Mouse (Mus musculus) liver, embryonic 12.5 days (tissue): ENCODE data around the gene Copg2. TPM values are rescaled to one million over a fixed set of nuclear protein-coding genes. Genes with fewer than 3 reads are reported as not detected.
A peak's percentile ranks its signal among the peaks of the same experiment; 100 is the strongest.

ENCODE experiments used
- ATAC-seq: fragments of 200-750 bp; cut with Nextera tagmentation; 2 replicates; pipeline ENCODE4 v1.8.0; 2017; ENCODE audit warnings: moderate number of reproducible peaks, mild to moderate bottlenecking, moderate library complexity
- H3K27ac ChIP-seq: fragments of 300-500 bp; sonication (generic); 2 replicates; pipeline ENCODE4 v1.5.1; 2016; ENCODE audit warnings: mild to moderate bottlenecking
- H3K27me3 ChIP-seq: fragments of 300-500 bp; sonication (generic); replicated peaks from 2 replicates; pipeline ENCODE4 v1.6.1; 2016; ENCODE audit warnings: mild to moderate bottlenecking, moderate library complexity
- H3K36me3 ChIP-seq: fragments of 300-500 bp; sonication (generic); 2 replicates; pipeline ENCODE4 v1.6.1; 2016; ENCODE audit warnings: mild to moderate bottlenecking, moderate library complexity
- H3K4me1 ChIP-seq: fragments of 300-500 bp; sonication (generic); 2 replicates; pipeline ENCODE4 v1.6.1; 2016
- H3K4me2 ChIP-seq: fragments of 300-500 bp; sonication (generic); 2 replicates; pipeline ENCODE4 v1.6.1; 2016; ENCODE audit warnings: mild to moderate bottlenecking, moderate library complexity
- H3K4me3 ChIP-seq: fragments of 300-500 bp; sonication (generic); 2 replicates; pipeline ENCODE4 v1.5.1; 2016; ENCODE audit warnings: mild to moderate bottlenecking, moderate library complexity
- H3K9ac ChIP-seq: fragments of 300-500 bp; sonication (generic); 2 replicates; pipeline ENCODE4 v1.6.1; 2016; ENCODE audit warnings: mild to moderate bottlenecking, moderate library complexity
- H3K9me3 ChIP-seq: fragments of 300-500 bp; sonication (generic); replicated peaks from 2 replicates; pipeline ENCODE4 v1.6.1; 2016; ENCODE audit warnings: mild to moderate bottlenecking, moderate library complexity
- WGBS: fragments of 180-500 bp; shearing (Covaris S2); methylation state at CpG from one replicate; pipeline ENCODE4 v1.1.7; 2016; ENCODE audit not compliant: insufficient replicate concordance; 5-methylcytosine and 5-hydroxymethylcytosine counted together
- polyA plus RNA-seq: library from polyadenylated mRNA; unstranded; fragments of >200 nt; fragmentation: Nextera tagmentation; extraction: Ambion mirVana; gene quantifications from 2 replicates; pipeline ENCODE4 v1.2.1, GENCODE M21; 2016

The Copg2 gene
- polyA plus RNA-seq, 1 experiment from 2014 or later: 10.4 TPM

- H3K27ac ChIP-seq: no peak overlapping the region
- H3K27me3 ChIP-seq: no peaks in the 10 kb centered on the region
- WGBS: 74% methylated on average over 4 of the region's 4 CpGs
- H3K9ac ChIP-seq: no peak overlapping the region
- no peak overlapping the region for H3K4me2 ChIP-seq
- ATAC-seq: no peak
- H3K9me3 ChIP-seq: no peaks in the 10 kb centered on the region
- H3K4me1 ChIP-seq: peaks cover 25% of the 10 kb centered on the region
- peaks cover 10% of the 10 kb centered on the region for H3K36me3 ChIP-seq
- no peak overlapping the region for H3K4me3 ChIP-seq
Measured at GRCm38 (mm10) chr6:30893081-30893480, 3.5 kb downstream of the Copg2 start.

- Histone ChIP-seq H3K4me1 (peaks cover 12% of the 10 kb centered on the region), H3K9ac (no peak overlapping the region), H3K36me3 (peaks cover 12% of the 10 kb centered on the region), H3K27me3 (no peaks in the 10 kb centered on the region), H3K9me3 (no peaks in the 10 kb centered on the region), H3K4me3 (no peak overlapping the region), H3K4me2 (no peak overlapping the region), H3K27ac (no peak overlapping the region)
- no peak for ATAC-seq
Measured at GRCm38 (mm10) chr6:30891761-30892160, 4.8 kb downstream of the Copg2 start.

- Histone ChIP-seq H3K27me3 (no peaks in the 10 kb centered on the region), H3K4me2 (no peak overlapping the region), H3K4me3 (no peak overlapping the region), H3K27ac (no peak overlapping the region), H3K36me3 (peaks cover 30% of the 10 kb centered on the region; the same call in 1 of the 2 replicates), H3K9me3 (no peaks in the 10 kb centered on the region), H3K9ac (no peak overlapping the region), H3K4me1 (no peaks in the 10 kb centered on the region)
- WGBS: 61% methylated on average over 3 of the region's 3 CpGs
- no peak for ATAC-seq
Measured at GRCm38 (mm10) chr6:30884856-30885255, 11.7 kb downstream of the Copg2 start.

- Histone ChIP-seq H3K4me2 (no peak overlapping the region), H3K4me3 (no peak overlapping the region), H3K36me3 (peaks cover 24% of the 10 kb centered on the region; the same call in 1 of the 2 replicates), H3K27ac (no peak overlapping the region), H3K27me3 (no peaks in the 10 kb centered on the region), H3K9ac (no peak overlapping the region), H3K9me3 (no peaks in the 10 kb centered on the region), H3K4me1 (no peaks in the 10 kb centered on the region)
- 75% methylated on average over 4 of the region's 4 CpGs for WGBS
- no peak for ATAC-seq
Measured at GRCm38 (mm10) chr6:30883491-30883890, 13.1 kb downstream of the Copg2 start.

- no peak overlapping the region for H3K4me3 ChIP-seq
- H3K4me1 ChIP-seq: no peaks in the 10 kb centered on the region
- H3K9me3 ChIP-seq: no peaks in the 10 kb centered on the region
- no peak overlapping the region for H3K4me2 ChIP-seq
- H3K9ac ChIP-seq: no peak overlapping the region
- no peak for ATAC-seq
- H3K27me3 ChIP-seq: no peaks in the 10 kb centered on the region
- no peak overlapping the region for H3K27ac ChIP-seq
- peaks cover 12% of the 10 kb centered on the region for H3K36me3 ChIP-seq
Measured at GRCm38 (mm10) chr6:30876661-30877060, 19.9 kb downstream of the Copg2 start.

- ATAC-seq: no peak
- Histone ChIP-seq H3K36me3 (no peaks in the 10 kb centered on the region), H3K9me3 (no peaks in the 10 kb centered on the region), H3K4me2 (no peak overlapping the region), H3K9ac (no peak overlapping the region), H3K27me3 (no peaks in the 10 kb centered on the region), H3K4me1 (no peaks in the 10 kb centered on the region), H3K4me3 (no peak overlapping the region), H3K27ac (no peak overlapping the region)
- WGBS: 81% methylated on average over 1 of the region's 1 CpGs
Measured at GRCm38 (mm10) chr6:30866501-30866900, 30.1 kb downstream of the Copg2 start.

- Histone ChIP-seq H3K9me3 (no peaks in the 10 kb centered on the region), H3K4me2 (no peak overlapping the region), H3K27me3 (no peaks in the 10 kb centered on the region), H3K4me3 (no peak overlapping the region), H3K27ac (no peak overlapping the region), H3K36me3 (no peaks in the 10 kb centered on the region), H3K4me1 (no peaks in the 10 kb centered on the region), H3K9ac (no peak overlapping the region)
- ATAC-seq: no peak
- WGBS: 61% methylated on average over 3 of the region's 3 CpGs
Measured at GRCm38 (mm10) chr6:30865031-30865678, 31.4 kb downstream of the Copg2 start.

- Histone ChIP-seq H3K4me2 (no peak overlapping the region), H3K9ac (no peak overlapping the region), H3K27ac (no peak overlapping the region), H3K9me3 (no peaks in the 10 kb centered on the region), H3K36me3 (peaks cover 17% of the 10 kb centered on the region), H3K4me1 (no peaks in the 10 kb centered on the region), H3K27me3 (no peaks in the 10 kb centered on the region), H3K4me3 (no peak overlapping the region)
- ATAC-seq: no peak
- 89% methylated on average over 7 of the region's 7 CpGs for WGBS
Measured at GRCm38 (mm10) chr6:30855956-30856355, 40.6 kb downstream of the Copg2 start.

GRCm38 (mm10) chr6:30855205-30855604, 41.4 kb downstream of the Copg2 start:
- no peak overlapping the region for H3K9ac ChIP-seq
- no peak overlapping the region for H3K27ac ChIP-seq
- H3K4me2 ChIP-seq: no peak overlapping the region
- H3K36me3 ChIP-seq: peaks cover 17% of the 10 kb centered on the region
- 71% methylated on average over 2 of the region's 2 CpGs for WGBS
- H3K4me1 ChIP-seq: no peaks in the 10 kb centered on the region
- no peak overlapping the region for H3K4me3 ChIP-seq
- H3K27me3 ChIP-seq: no peaks in the 10 kb centered on the region
- no peaks in the 10 kb centered on the region for H3K9me3 ChIP-seq
- no peak for ATAC-seq

- no peaks in the 10 kb centered on the region for H3K9me3 ChIP-seq
- WGBS: 74% methylated on average over 2 of the region's 2 CpGs
- no peak overlapping the region for H3K4me3 ChIP-seq
- 0 out of 2 replicates have a peak, but pooled peaks cover 5% of the 10 kb centered on the region for H3K36me3 ChIP-seq
- H3K27me3 ChIP-seq: no peaks in the 10 kb centered on the region
- H3K9ac ChIP-seq: no peak overlapping the region
- ATAC-seq: no peak
- H3K27ac ChIP-seq: no peak overlapping the region
- no peak overlapping the region for H3K4me2 ChIP-seq
- H3K4me1 ChIP-seq: no peaks in the 10 kb centered on the region
Measured at GRCm38 (mm10) chr6:30849818-30850217, 46.8 kb downstream of the Copg2 start.

- H3K9ac ChIP-seq: no peak overlapping the region
- WGBS: 76% methylated on average over 2 of the region's 2 CpGs
- no peaks in the 10 kb centered on the region for H3K27me3 ChIP-seq
- H3K36me3 ChIP-seq: no peaks in the 10 kb centered on the region
- H3K9me3 ChIP-seq: no peaks in the 10 kb centered on the region
- H3K4me2 ChIP-seq: no peak overlapping the region
- no peak for ATAC-seq
- no peaks in the 10 kb centered on the region for H3K4me1 ChIP-seq
- H3K4me3 ChIP-seq: no peak overlapping the region
- no peak overlapping the region for H3K27ac ChIP-seq
Measured at GRCm38 (mm10) chr6:30832241-30832640, 64.4 kb downstream of the Copg2 start.

- Histone ChIP-seq H3K4me3 (no peak overlapping the region), H3K4me2 (no peak overlapping the region), H3K36me3 (peaks cover 7% of the 10 kb centered on the region), H3K27me3 (no peaks in the 10 kb centered on the region), H3K9ac (no peak overlapping the region), H3K9me3 (no peaks in the 10 kb centered on the region), H3K4me1 (no peaks in the 10 kb centered on the region), H3K27ac (no peak overlapping the region)
- ATAC-seq: no peak
Measured at GRCm38 (mm10) chr6:30813626-30814025, 83.0 kb downstream of the Copg2 start.

- 0 out of 2 replicates have a peak, but pooled peaks have one; percentile 10 for ATAC-seq
- Histone ChIP-seq H3K4me1 (no peaks in the 10 kb centered on the region), H3K4me3 (no peak overlapping the region), H3K9ac (no peak overlapping the region), H3K36me3 (peaks cover 18% of the 10 kb centered on the region), H3K27ac (no peak overlapping the region), H3K27me3 (no peaks in the 10 kb centered on the region), H3K9me3 (no peaks in the 10 kb centered on the region), H3K4me2 (no peak overlapping the region)
- WGBS: 79% methylated on average over 5 of the region's 5 CpGs
Measured at GRCm38 (mm10) chr6:30805053-30805752, 91.4 kb downstream of the Copg2 start.
